Mouse (Mus musculus): ENCODE data around the gene Nkain4. TPM values are rescaled to one million over a fixed set of nuclear protein-coding genes. Genes with fewer than 3 reads are reported as not detected.

Nkain4 gene
- polyA plus RNA-seq, 1 experiment from 2014 or later: 72.9 TPM

DNA sequence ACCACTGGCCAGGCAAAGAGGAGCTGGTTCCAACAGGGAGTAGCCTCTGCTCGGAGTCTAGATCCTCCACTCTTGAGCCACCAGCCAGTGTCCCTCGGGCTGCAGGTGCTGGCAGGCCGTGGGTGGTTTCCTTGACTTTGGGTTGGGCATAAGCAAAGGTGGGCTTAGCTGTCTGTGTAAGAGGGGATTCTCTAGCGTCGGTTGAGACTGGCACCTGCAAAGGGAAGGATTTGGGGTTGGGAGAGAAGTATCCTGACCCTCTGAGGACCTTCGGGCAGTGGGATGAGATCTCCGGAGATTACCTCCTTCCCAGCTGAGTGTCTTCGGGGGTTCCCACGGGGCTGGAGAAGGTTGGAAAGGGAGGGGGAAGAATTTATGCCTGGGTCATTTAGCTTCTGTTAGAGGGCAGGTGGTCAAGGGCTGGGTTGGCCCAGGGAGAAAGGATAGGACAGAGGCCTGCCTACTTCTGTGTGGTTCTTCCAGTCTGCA, 62.6 kb downstream of the Nkain4 start:
- Histone ChIP-seq H3K4me3 (peak overlapping the region; percentile 96), H3K9me3 (no peaks in the 10 kb centered on the region), H3K36me3 (peaks cover 8% of the 10 kb centered on the region; the same call in 1 of the 2 replicates), H3K4me2 (replicated peaks) (peak overlapping the region; percentile 83), H3K9ac (replicated peaks) (peak overlapping the region; percentile 99), H3K27ac (replicated peaks) (peak overlapping the region; percentile 100), H3K4me1 (peaks cover 79% of the 10 kb centered on the region), H3K27me3 (no peaks in the 10 kb centered on the region)
- ATAC-seq (ENCODE audit: low FRiP score, low read depth): no peak
- WGBS: 5% methylated on average over 9 of the region's 9 CpGs

DNA sequence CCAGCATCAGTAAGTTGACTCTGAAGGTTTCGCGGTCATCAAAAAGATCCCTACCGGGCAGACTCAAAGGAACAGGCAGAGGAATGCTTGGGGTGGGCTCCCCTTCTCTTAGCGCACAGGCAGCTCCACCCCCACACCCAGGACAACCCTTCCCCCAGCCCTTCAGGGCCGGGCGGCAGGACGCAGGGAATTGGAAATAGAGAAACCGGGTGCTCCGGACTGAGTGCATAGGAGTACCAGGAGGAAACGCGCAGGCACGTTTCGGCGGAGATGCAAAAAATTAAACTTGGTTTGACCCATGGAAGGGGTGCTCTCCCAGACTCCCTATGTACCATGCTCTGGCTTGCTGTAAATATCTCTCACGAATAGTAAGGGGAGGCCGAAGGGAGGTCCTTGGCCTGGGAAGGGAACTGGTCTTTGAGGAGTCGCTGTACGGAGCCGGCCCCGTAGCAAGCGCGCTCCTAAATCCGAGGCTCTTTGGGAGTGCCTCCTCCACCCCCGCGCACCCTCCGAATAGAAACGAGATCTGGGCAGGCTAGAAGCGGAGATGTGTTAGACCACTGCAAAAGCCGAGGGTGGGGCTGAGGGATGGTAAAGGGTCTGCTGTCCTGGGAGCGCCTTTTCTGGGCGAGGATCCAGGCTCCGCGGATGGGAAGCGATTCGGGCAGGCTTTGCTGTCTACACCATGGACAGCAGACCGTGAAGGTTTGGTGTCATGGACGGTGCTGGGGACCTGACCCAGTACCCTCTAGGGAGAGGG, 63.2 kb downstream of the Nkain4 start:
- Histone ChIP-seq H3K27me3 (no peaks in the 10 kb centered on the region), H3K4me3 (peak overlapping the region; percentile 96), H3K36me3 (peaks cover 8% of the 10 kb centered on the region; the same call in 1 of the 2 replicates), H3K4me1 (peaks cover 79% of the 10 kb centered on the region), H3K9me3 (no peaks in the 10 kb centered on the region), H3K27ac (replicated peaks) (peak overlapping the region; percentile 100), H3K9ac (replicated peaks) (peak overlapping the region; percentile 99), H3K4me2 (replicated peaks) (peak overlapping the region; percentile 83)
- under 1% methylated on average over 37 of the region's 37 CpGs for WGBS
- no peak for ATAC-seq (ENCODE audit: low FRiP score, low read depth)

DNA sequence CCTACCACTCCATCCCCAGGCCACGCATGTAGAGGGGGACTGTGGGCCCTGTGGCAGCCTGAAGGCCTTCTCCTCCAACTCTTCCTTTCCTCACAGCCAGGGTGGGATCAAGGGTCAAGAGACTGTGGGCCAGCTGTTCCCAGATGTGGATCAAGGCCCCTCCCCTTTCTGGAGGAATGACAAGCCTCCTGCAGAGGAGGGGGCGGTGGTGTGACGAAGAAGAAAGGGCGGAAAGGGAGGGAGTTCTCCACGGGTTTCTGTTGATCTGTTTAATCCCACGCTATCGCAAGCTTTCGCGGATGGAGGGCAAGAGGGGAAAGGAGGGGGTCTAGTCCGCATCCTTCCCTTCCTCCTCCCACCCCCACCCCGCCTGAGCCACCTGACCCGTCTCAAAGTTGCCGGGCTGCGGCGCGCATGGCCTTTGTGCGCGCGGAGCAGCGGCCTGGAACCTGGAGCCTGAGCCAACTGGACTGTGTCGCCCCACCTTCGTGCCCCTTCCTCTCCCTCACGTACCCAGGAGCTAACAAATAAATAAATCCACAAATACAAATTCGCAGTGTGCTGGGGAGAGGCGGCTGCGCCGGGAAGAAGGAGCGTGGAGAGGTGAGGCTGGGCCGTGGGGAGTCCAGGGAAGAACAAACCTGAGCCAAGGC, 64.0 kb downstream of the Nkain4 start:
- H3K4me2 ChIP-seq (replicated peaks): peak overlapping the region; percentile 83
- H3K9me3 ChIP-seq: no peaks in the 10 kb centered on the region
- no peaks in the 10 kb centered on the region for H3K27me3 ChIP-seq
- peak overlapping the region; percentile 100 for H3K27ac ChIP-seq (replicated peaks)
- ATAC-seq (ENCODE audit: low FRiP score, low read depth): 0 out of 2 replicates have a peak, but pooled peaks have one; percentile 1
- H3K4me1 ChIP-seq: peaks cover 79% of the 10 kb centered on the region
- peak overlapping the region; percentile 96 for H3K4me3 ChIP-seq
- H3K9ac ChIP-seq (replicated peaks): peak overlapping the region; percentile 99
- H3K36me3 ChIP-seq: peaks cover 3% of the 10 kb centered on the region; the same call in 1 of the 2 replicates
- WGBS: 1% methylated on average over 27 of the region's 29 CpGs

DNA sequence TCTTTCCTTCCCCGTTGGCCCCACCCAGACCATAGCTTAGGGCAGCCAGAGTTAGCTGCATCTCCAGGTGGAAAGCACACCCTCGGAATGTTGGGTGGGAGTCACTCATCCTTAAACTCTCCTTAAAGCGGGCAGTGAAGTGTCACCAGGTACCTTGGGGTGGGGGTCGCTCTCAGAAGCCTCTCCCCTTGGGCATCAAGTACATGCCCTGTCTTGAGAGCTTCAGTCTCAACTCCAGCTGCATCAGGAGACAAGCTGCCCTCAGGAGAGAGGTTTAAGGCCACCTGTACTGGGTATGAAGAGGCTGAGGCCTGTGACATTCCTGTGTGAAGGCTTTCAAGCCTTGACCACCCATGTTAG, 64.6 kb downstream of the Nkain4 start:
- Histone ChIP-seq H3K27me3 (no peaks in the 10 kb centered on the region), H3K4me3 (peak overlapping the region; percentile 96), H3K9ac (replicated peaks) (peak overlapping the region; percentile 81), H3K27ac (replicated peaks) (peak overlapping the region; percentile 100), H3K9me3 (no peaks in the 10 kb centered on the region), H3K4me2 (replicated peaks) (peak overlapping the region; percentile 83), H3K4me1 (peaks cover 74% of the 10 kb centered on the region), H3K36me3 (0 out of 2 replicates have a peak, but pooled peaks cover 4% of the 10 kb centered on the region)
- peak; percentile 0 for ATAC-seq (ENCODE audit: low FRiP score, low read depth)
- 2% methylated on average over 4 of the region's 4 CpGs for WGBS

DNA sequence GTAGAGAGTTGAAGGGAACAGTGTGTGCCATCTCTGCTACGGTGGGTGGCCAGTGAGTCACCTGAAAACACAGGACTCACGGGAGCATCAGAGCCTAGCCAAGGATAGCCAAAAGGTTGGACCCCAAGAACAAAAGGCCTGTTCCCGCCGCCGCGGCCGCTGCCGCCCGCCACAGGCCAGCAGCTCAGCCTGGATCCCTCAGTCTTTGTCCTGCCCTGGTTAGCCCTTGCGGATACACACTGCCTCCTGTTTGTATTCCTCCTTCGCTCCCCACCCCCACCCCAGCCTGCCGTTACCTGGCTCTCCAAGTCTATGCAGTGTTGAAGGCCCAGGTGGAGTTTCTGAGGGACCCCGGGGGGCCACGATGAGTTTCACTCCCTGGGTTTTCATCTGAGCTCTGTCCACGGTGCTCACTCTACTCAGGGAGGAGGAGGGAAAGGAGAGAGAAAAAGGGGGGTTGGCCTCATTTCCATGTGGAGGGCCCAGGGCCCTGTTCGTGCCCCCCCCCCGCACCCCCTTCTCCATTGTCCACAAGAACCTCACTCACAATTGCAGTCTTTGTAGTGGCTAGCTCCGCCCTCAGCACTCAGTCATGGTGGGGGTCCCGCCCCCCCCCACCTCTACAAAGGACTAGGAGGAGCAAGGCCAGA, 65.1 kb downstream of the Nkain4 start:
- Histone ChIP-seq H3K27ac (replicated peaks) (peak overlapping the region; percentile 100), H3K4me1 (peaks cover 72% of the 10 kb centered on the region), H3K9me3 (no peaks in the 10 kb centered on the region), H3K9ac (replicated peaks) (peak overlapping the region; percentile 81), H3K36me3 (0 out of 2 replicates have a peak, but pooled peaks cover 9% of the 10 kb centered on the region), H3K4me2 (replicated peaks) (peak overlapping the region; percentile 83), H3K27me3 (no peaks in the 10 kb centered on the region), H3K4me3 (peak overlapping the region; percentile 96)
- WGBS: under 1% methylated on average over 19 of the region's 19 CpGs
- peak; percentile 20 for ATAC-seq (ENCODE audit: low FRiP score, low read depth)

DNA sequence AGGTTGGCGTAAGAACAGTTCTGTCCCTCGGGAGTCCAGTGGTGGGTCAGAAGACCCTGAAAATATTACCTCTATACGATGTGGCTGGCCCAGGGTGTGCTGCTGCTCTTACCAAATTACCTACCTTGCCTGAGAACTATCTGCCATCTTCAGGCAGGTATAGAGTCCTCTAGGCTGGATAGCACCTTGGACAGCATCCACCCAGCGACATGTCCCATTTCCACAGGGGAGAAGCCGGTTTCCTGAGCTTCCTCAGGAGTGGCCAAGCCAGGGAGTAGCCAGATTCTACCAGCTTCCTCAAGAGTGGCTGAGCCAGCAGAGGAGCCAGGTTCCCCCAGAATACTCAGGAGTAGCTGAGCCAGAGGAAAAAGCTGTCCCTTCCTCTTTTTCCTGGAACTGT, 69.2 kb downstream of the Nkain4 start:
- Histone ChIP-seq H3K4me1 (peaks cover 57% of the 10 kb centered on the region), H3K27ac (replicated peaks) (0 out of 2 replicates have a peak overlapping the region, but pooled peaks have one; percentile 8), H3K9me3 (no peaks in the 10 kb centered on the region), H3K27me3 (no peaks in the 10 kb centered on the region), H3K9ac (replicated peaks) (no peak overlapping the region; the same call in 1 of the 2 replicates), H3K4me3 (no peak overlapping the region), H3K36me3 (peaks cover 26% of the 10 kb centered on the region), H3K4me2 (replicated peaks) (peak overlapping the region; percentile 18; the same call in 1 of the 2 replicates)
- WGBS: 81% methylated on average over 5 of the region's 5 CpGs
- ATAC-seq (ENCODE audit: low FRiP score, low read depth): no peak

Small RNA genes within 50 kb of the gene (microRNA-seq; reads per million reads assigned to microRNA genes)
- gene Mir124a-3: 10.2 reads per million, percentile 27 among the genes with 10 or more reads in this experiment

Other genes with a start within 250 kb of the Nkain4 start
- 41.4 and 43.6 TPM in 2 replicates for gene Dido1, start 244.7 kb downstream of the Nkain4 start, polyA plus RNA-seq (2016; fragmentation: Nextera tagmentation; extraction: Ambion mirVana)
- gene Gid8, start 244.6 kb downstream of the Nkain4 start, polyA plus RNA-seq (2016; fragmentation: Nextera tagmentation; extraction: Ambion mirVana): 54.6 and 59.2 TPM in 2 replicates
- gene Slc17a9, start 229.4 kb downstream of the Nkain4 start, polyA plus RNA-seq (2016; fragmentation: Nextera tagmentation; extraction: Ambion mirVana): 0.17 and 0.22 TPM in 2 replicates
- 26.0 and 29.3 TPM in 2 replicates for gene Bhlhe23, start 177.8 kb downstream of the Nkain4 start, polyA plus RNA-seq (2016; fragmentation: Nextera tagmentation; extraction: Ambion mirVana)
- 65.2 and 67.2 TPM in 2 replicates for gene Ythdf1, start 33.8 kb downstream of the Nkain4 start, polyA plus RNA-seq (2016; fragmentation: Nextera tagmentation; extraction: Ambion mirVana)
- gene Birc7, start 25.7 kb downstream of the Nkain4 start, polyA plus RNA-seq (2016; fragmentation: Nextera tagmentation; extraction: Ambion mirVana): 0.36 and 0.67 TPM in 2 replicates
- 86.3 and 97.4 TPM in 2 replicates for gene Arfgap1, start 12.5 kb upstream of the Nkain4 start, polyA plus RNA-seq (2016; fragmentation: Nextera tagmentation; extraction: Ambion mirVana)
- 0.18 and 0.22 TPM in 2 replicates for gene Col20a1, start 31.8 kb upstream of the Nkain4 start, polyA plus RNA-seq (2016; fragmentation: Nextera tagmentation; extraction: Ambion mirVana)
- 43.2 and 44.3 TPM in 2 replicates for gene Chrna4, start 88.8 kb upstream of the Nkain4 start, polyA plus RNA-seq (2016; fragmentation: Nextera tagmentation; extraction: Ambion mirVana)
- gene Kcnq2, start 180.6 kb upstream of the Nkain4 start, polyA plus RNA-seq (2016; fragmentation: Nextera tagmentation; extraction: Ambion mirVana): 30.7 and 34.3 TPM in 2 replicates
- 1.4 and 1.6 TPM in 2 replicates for gene Eef1a2, start 202.3 kb upstream of the Nkain4 start, polyA plus RNA-seq (2016; fragmentation: Nextera tagmentation; extraction: Ambion mirVana)
- 423 and 462 TPM in 2 replicates for gene Ppdpf, start 232.5 kb upstream of the Nkain4 start, polyA plus RNA-seq (2016; fragmentation: Nextera tagmentation; extraction: Ambion mirVana)
- gene Ptk6, start 248.1 kb upstream of the Nkain4 start, polyA plus RNA-seq (2016; fragmentation: Nextera tagmentation; extraction: Ambion mirVana): not detected in 2 replicates

Measured in midbrain, embryonic 12.5 days (tissue).